Mouse (Mus musculus) adipocyte (in vitro differentiated cells): ENCODE measurements around the gene Cyp4b1.
"Not testable (repeated sequence)": the region's sequence is repeated elsewhere in the genome, so short reads cannot be mapped to it uniquely, and the experiment has no call there.

Source experiments
- DNase-seq: peaks from one replicate; pipeline ENCODE4 v3.0.0-alpha.2; 2016; ENCODE audit warnings: low spot score

Cyp4b1 gene

GRCm38 (mm10) chr4:115647580-115647979 lies at the start of gene Cyp4b1:
Cyp4b1 (minus strand) TSS chr4:115647723.
- DNase-seq = peak; percentile 31

DNA sequence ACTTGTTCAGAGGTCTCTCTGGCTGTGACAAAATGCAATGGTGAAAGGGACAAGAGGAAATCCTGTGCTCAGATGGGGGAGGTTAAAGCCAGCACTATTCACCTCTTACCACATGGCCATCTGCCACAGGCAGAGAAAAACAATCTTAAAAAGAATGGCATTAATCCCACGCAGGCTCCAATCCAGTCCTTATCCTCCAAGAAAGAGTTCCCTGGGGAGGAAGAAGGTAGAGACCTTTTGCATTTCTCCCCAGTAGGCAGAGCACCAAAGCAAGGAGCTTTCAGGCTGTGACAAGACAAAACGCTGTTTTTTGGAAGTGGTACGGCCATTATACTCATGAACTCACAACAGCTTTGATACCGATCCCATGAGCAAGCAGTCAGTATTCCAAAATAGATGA lies 38.8 kb upstream of the Cyp4b1 start:
- peak; percentile 53 for DNase-seq

DNA sequence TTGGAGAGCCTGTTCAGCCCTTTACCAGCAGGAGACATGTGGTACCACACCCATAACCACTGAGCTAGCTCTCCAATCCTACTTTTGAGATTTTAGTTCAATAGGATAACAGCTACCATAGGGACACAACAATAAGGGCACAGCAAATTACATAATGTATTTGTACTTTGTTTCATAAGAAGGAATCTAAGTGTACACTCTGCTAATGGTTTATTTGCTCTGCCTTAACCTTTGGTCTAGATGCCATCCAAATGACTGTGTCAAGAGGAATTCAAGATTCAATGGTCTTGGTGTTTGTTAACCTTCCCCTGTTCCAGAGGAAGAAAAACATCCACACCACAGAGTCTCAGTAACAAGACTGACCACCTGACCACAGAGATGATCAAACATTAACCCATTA lies 11.7 kb upstream of the Cyp4b1 start:
- no peak for DNase-seq

DNA sequence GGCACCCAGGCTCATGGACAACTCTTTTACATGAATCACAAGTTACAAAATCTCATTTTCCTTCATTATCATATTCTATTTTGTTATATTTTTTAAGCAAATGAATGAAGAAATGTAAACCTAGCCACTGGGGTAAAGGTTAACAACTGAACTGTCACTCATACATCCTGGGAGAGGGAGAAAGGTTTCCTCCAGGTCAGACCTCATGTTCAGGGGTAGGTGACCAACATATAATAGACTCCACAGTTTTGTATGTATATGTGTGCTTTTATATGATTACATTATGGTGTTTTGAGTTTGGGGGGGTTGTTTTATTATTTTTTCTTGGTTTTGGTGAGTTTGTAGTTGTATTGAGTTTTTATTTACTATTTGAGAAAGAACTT lies 10.3 kb upstream of the Cyp4b1 start:
- DNase-seq = no peak

GRCm38 (mm10) chr4:115657104-115657866 lies 9.8 kb upstream of the Cyp4b1 start:
- DNase-seq = no peak

GRCm38 (mm10) chr4:115656535-115656922 lies 9.0 kb upstream of the Cyp4b1 start:
- not testable (repeated sequence) for DNase-seq

- not testable (repeated sequence) for DNase-seq
Observed at GRCm38 (mm10) chr4:115655841-115656534, 8.5 kb upstream of the Cyp4b1 start.

- DNase-seq = no peak
Observed at GRCm38 (mm10) chr4:115650866-115651265, 3.3 kb upstream of the Cyp4b1 start.

DNA sequence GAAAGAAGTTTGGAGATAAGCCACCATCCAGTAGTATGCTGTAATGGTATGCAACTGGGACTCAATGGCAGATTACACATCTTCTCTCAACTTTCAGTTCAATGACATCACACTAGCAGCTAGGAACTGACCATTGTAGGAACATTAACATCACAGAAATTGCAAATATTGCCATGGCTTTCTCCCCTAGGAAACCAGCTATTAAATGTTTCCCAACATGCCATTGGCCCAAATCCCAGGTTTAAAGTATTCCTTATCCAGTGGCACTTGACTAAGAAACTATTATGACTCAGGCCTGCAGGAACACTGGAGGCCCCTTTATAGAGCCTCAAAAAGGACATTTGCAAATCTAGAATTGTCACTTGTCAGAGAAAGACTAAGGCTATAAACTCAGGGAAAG lies 1.8 kb upstream of the Cyp4b1 start:
- DNase-seq = peak; percentile 54

DNA sequence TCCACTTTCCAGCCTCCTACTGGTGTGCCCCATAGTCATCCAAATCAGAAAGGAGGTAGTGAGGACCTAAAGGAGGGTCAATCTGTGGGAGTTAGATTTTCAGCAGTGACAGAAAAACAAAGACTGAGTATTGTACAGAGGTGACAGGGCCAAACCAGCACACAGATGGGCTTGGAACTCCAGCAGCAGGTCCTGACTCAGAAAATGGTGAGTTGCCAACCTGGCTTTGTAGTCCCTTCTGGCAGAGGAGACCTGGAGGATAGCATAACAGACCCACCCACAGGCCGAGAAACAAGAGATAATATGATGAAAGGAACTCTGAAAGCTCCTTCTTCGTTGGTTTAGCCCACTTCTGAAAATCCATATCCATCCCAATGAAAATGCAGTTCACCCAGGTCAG lies 1.2 kb upstream of the Cyp4b1 start:
- no peak for DNase-seq

- DNase-seq = no peak
Observed at GRCm38 (mm10) chr4:115645371-115645770, 2.2 kb downstream of the Cyp4b1 start.

DNA sequence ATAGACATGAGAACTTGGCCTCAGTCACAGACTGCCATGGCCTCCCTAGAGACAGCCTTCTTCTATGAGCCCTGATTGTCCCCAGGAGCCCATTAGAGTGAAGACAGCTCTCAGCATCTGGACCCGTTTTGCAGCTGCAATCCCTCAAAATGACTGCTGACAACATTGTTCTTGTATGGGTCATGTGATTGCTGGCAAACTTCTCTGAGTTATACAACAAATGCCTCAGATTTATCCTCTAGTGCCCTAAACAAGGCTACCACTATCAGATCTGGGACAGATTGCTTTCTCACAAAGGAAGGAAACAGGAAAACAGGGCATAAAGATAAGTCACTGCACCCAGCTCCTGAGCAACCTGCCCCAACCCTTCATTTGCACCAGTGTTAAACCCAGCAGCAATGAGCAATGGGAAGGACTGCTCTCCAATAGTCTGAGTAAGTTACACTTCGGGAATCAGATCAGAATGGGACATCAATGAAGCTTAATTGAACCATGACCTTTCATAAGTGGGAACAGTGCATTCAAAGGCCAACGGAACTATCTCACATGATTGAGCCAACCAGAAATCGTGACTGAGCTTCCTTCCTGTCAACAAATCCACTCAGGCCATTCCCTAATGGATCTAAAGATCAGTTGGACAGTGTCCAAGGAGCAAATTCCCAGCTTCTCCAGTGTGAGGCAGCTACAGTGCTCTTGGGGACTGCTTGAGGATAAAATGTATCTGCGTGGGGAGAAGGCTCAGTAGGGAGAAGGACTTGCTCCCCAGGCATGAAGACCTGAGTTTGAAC lies 4.4 kb downstream of the Cyp4b1 start:
- DNase-seq = peak; percentile 17

DNA sequence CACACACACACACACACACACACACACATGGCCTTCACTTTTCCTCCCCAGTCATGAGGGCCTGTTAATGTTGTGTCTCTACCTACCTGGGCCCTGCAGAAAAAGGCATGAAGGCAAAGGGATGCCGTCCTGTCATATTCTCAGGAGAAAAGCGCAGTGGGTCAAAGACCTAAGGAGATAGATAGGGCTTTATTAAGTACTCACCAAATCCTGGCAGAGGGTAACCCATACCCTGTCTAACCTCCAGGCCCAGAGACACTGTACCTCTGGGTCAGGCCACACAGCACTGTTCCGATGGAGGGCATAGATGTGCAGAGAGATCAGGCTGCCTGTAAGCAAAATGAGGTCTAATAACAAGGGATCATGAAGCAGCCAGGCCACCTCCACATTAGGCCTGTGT lies 22.0 kb downstream of the Cyp4b1 start:
- DNase-seq = not testable (repeated sequence)

- no peak for DNase-seq
Observed at GRCm38 (mm10) chr4:115614005-115614404, 33.5 kb downstream of the Cyp4b1 start.

DNA sequence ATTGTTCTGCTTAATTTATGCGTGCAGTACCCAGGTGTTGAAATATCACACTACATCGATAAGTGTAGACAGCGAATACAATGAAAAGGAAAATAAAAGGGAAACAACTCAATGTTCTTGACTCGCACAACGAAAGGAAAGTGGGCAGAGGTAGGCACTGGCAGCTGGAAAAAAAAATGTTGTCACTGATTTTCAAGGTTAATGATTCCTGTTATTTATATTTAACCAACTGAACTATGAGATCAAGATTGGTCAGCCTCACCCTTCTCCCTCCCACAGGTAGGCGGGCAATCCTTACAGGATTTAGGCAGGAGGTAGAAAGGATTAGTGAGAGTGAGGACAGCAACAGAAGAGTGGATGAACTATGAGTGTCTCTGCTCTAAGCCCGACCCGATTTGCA lies 46.9 kb downstream of the Cyp4b1 start, which contains the start of gene Cyp4a32:
TSS of gene Cyp4a32 (plus strand) at position 359 of the 400 bp plus-strand sequence.
- DNase-seq = not testable (repeated sequence)

DNA sequence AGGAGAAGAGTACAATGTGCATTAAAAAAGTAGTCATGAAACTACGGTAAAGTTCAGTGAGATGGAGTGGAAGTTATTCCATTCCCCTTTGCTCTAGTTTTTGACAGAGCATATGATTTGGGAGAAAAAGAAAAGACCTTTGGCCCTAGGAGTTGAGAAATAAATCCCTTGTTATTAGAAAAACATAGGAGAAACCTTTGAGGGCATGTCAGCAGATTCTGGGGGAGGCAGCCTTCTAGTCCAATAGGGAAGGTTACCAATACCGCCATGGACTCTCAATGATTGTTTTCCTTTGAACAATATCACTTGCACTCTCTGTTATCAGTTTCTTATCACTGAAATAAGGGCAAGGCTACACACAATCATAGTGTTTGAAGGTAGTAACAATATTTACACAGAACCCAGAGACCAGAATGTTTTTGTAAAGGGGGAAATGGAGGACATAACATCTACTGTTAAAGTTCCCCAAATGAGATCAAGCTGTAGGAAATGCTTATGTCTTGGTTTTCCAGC lies 50.6 kb downstream of the Cyp4b1 start:
- peak; percentile 30 for DNase-seq

DNA sequence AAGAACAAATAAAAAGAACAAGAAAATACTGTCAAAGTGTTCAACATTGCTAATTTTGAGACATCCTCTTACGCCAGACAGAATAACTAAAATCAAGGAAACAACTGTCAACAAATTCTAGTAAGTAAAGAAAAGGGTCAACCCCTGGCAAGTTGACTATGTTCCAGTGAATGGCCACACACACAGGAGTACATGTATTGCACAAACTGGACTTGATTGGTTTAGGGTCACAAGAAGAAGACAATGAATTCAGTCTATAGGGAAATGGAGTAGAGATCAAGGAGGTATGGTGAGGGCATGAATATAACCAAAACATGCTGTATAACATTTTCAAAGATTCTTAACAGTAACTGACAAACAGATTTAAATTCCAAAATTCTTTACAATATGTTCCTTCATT lies 51.2 kb downstream of the Cyp4b1 start:
- DNase-seq = peak; percentile 24

DNA sequence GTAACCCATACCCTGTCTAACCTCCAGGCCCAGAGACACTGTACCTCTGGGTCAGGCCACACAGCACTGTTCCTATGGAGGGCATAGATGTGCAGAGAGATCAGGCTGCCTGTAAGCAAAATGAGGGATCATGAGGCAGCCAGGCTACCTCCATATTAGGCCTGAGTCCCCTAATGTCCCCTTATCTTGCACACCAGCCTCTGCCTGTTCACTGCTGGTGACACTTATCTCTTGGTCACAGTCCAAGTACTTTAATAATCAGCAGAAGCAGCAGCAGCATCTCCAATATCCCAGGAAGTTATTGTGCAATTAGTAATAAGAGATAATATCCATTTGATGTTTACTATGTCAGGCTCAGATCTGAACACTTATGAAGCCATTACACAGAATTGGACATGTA lies 64.5 kb downstream of the Cyp4b1 start:
- no peak for DNase-seq

DNA sequence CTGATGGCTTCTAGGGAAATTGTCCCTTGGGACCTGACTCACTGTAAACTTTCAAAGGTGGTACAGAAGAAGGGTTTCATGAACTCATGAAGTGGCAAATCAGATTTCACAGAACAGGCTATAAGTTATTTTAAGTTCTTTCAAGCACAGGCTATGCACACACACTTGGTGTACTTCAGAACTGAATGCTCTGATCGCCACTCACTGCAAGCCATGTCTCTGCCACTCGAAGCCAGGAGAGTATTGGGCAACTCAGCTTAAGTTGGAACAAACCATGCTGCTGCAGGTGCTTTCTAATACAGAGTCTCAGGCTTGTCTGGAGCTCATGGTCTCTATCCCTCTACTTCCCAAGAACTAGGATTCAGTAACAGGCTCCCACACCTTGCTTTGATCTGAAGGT lies 71.7 kb downstream of the Cyp4b1 start:
- DNase-seq = no peak

DNA sequence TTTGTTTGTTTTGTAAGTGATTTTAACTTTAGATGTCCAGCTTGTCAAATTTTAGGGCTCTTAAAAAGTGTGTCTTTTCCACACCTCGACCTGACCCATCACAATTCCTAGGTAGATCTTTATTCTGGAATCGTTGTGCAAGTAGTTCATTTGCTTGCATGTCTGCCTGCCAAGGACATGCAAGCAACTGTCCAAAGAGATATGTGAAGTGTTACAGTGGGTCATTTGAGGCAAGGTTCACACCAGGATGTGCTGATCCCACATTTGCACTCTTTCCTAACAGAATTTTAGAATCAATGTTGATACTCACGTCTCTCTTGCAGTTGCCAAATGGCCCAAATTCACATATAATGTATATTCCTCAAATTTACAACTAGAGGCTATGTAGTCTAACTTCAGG lies 72.3 kb downstream of the Cyp4b1 start:
- no peak for DNase-seq
